Mouse (Mus musculus) forebrain, embryonic 16.5 days (tissue): ENCODE results near the gene Pcsk4. TPM values are rescaled to one million over a fixed set of nuclear protein-coding genes. Genes with fewer than 3 reads are reported as not detected.

Experiments
- ATAC-seq: fragments of 200-750 bp; cut with Nextera tagmentation; 2 replicates; pipeline ENCODE4 v1.8.0; 2017; ENCODE audit warnings: mild to moderate bottlenecking, moderate library complexity
- H3K27ac ChIP-seq: fragments of 300-500 bp; sonication (generic); 2 replicates; pipeline ENCODE4 v1.5.1; 2014; ENCODE audit warnings: low read length, control low read depth
- H3K27me3 ChIP-seq: fragments of 300-500 bp; sonication (generic); replicated peaks from 2 replicates; pipeline ENCODE4 v1.6.1; 2014; ENCODE audit warnings: low read length; ENCODE audit not compliant: control insufficient read depth, insufficient read depth
- H3K36me3 ChIP-seq: fragments of 300-500 bp; sonication (generic); 2 replicates; pipeline ENCODE4 v1.6.1; 2014; ENCODE audit not compliant: control insufficient read depth, insufficient read depth
- H3K4me1 ChIP-seq: fragments of 300-500 bp; sonication (generic); replicated peaks from 2 replicates; pipeline ENCODE4 v1.6.1; 2014; ENCODE audit warnings: low read length; ENCODE audit not compliant: control insufficient read depth, insufficient read depth
- H3K4me2 ChIP-seq: fragments of 300-500 bp; sonication (generic); 2 replicates; pipeline ENCODE4 v1.6.1; 2014; ENCODE audit warnings: mild to moderate bottlenecking, low read length, control low read depth
- H3K4me3 ChIP-seq: fragments of 300-500 bp; sonication (generic); replicated peaks from 2 replicates; pipeline ENCODE4 v1.5.1; 2014; ENCODE audit warnings: mild to moderate bottlenecking, low read length, control low read depth
- H3K9ac ChIP-seq: fragments of 300-500 bp; sonication (generic); replicated peaks from 2 replicates; pipeline ENCODE4 v1.6.1; 2014; ENCODE audit warnings: low read depth, low read length, control low read depth
- H3K9me3 ChIP-seq: fragments of 300-500 bp; sonication (generic); 2 replicates; pipeline ENCODE4 v1.6.1; 2016; ENCODE audit warnings: low read length; ENCODE audit not compliant: control insufficient read depth
- WGBS: fragments of 180-500 bp; shearing (Covaris S2); extraction: QIAGEN DNeasy Blood & Tissue Kit; methylation state at CpG from one replicate; pipeline ENCODE4 v1.1.7; 2014; 5-methylcytosine and 5-hydroxymethylcytosine counted together
- polyA plus RNA-seq: library from polyadenylated mRNA; unstranded; fragments of >200 nt; fragmentation: Nextera tagmentation; extraction: Ambion mirVana; gene quantifications from 2 replicates; pipeline ENCODE4 v1.2.1, GENCODE M21; 2015

Pcsk4 gene
- polyA plus RNA-seq, 1 experiment from 2014 or later = 3.9 TPM

GRCm38 (mm10) chr10:80330888-80331287, 1.6 kb upstream of the Pcsk4 start:
- 71% methylated on average over 2 of the region's 2 CpGs for WGBS

GRCm38 (mm10) chr10:80330084-80330483, 786 bp upstream of the Pcsk4 start:
- WGBS = 1% methylated on average over 40 of the region's 41 CpGs
- no peak for ATAC-seq

More at GRCm38 (mm10) chr10:80330888-80331287, 1.6 kb upstream of the Pcsk4 start:
- Histone ChIP-seq H3K4me2 (no peak overlapping the region; the same call in 1 of the 2 replicates), H3K36me3 (no peaks in the 10 kb centered on the region), H3K4me3 (no peak overlapping the region), H3K9me3 (no peaks in the 10 kb centered on the region), H3K27me3 (no peaks in the 10 kb centered on the region), H3K4me1 (peaks cover 8% of the 10 kb centered on the region), H3K9ac (no peak overlapping the region), H3K27ac (no peak overlapping the region)
- no peak for ATAC-seq

GRCm38 (mm10) chr10:80325045-80325444, 4.3 kb downstream of the Pcsk4 start:
- no peak for ATAC-seq
- Histone ChIP-seq H3K27ac (no peak overlapping the region), H3K9ac (no peak overlapping the region), H3K27me3 (no peaks in the 10 kb centered on the region), H3K4me2 (no peak overlapping the region), H3K4me1 (peaks cover 18% of the 10 kb centered on the region), H3K9me3 (no peaks in the 10 kb centered on the region), H3K4me3 (no peak overlapping the region), H3K36me3 (no peaks in the 10 kb centered on the region)
- WGBS = 84% methylated on average over 21 of the region's 21 CpGs

More at GRCm38 (mm10) chr10:80330084-80330483, 786 bp upstream of the Pcsk4 start:
- Histone ChIP-seq H3K27me3 (no peaks in the 10 kb centered on the region), H3K4me2 (peak overlapping the region; percentile 86), H3K36me3 (no peaks in the 10 kb centered on the region), H3K4me3 (peak overlapping the region; percentile 47), H3K4me1 (peaks cover 8% of the 10 kb centered on the region), H3K27ac (no peak overlapping the region), H3K9ac (peak overlapping the region; percentile 54), H3K9me3 (no peaks in the 10 kb centered on the region)

- Histone ChIP-seq H3K36me3 (no peaks in the 10 kb centered on the region), H3K4me2 (no peak overlapping the region), H3K27ac (no peak overlapping the region), H3K27me3 (no peaks in the 10 kb centered on the region), H3K4me1 (peaks cover 22% of the 10 kb centered on the region), H3K9me3 (no peaks in the 10 kb centered on the region), H3K9ac (no peak overlapping the region), H3K4me3 (no peak overlapping the region)
- 82% methylated on average over 17 of the region's 17 CpGs for WGBS
- no peak for ATAC-seq
Observed at GRCm38 (mm10) chr10:80324120-80325037, 4.9 kb downstream of the Pcsk4 start.

- under 1% methylated on average over 43 of the region's 46 CpGs for WGBS
- peak overlapping the region; percentile 65 for H3K9ac ChIP-seq
- H3K4me1 ChIP-seq = peaks cover 24% of the 10 kb centered on the region
- H3K27ac ChIP-seq = no peak overlapping the region
- no peaks in the 10 kb centered on the region for H3K9me3 ChIP-seq
- no peaks in the 10 kb centered on the region for H3K36me3 ChIP-seq
- peak overlapping the region; percentile 89 for H3K4me2 ChIP-seq
- H3K4me3 ChIP-seq = peak overlapping the region; percentile 54
- no peaks in the 10 kb centered on the region for H3K27me3 ChIP-seq
- peak; percentile 5; the same call in 1 of the 2 replicates for ATAC-seq
Observed at GRCm38 (mm10) chr10:80323261-80324119, 5.8 kb downstream of the Pcsk4 start.

- no peak; the same call in 1 of the 2 replicates for ATAC-seq
- 5% methylated on average over 28 of the region's 28 CpGs for WGBS
- no peak overlapping the region for H3K27ac ChIP-seq
- peak overlapping the region; percentile 65 for H3K9ac ChIP-seq
- peaks cover 24% of the 10 kb centered on the region for H3K4me1 ChIP-seq
- H3K4me3 ChIP-seq = peak overlapping the region; percentile 54
- 0 out of 2 replicates have a peak, but pooled peaks cover 4% of the 10 kb centered on the region for H3K36me3 ChIP-seq
- H3K4me2 ChIP-seq = peak overlapping the region; percentile 89
- H3K27me3 ChIP-seq = no peaks in the 10 kb centered on the region
- no peaks in the 10 kb centered on the region for H3K9me3 ChIP-seq
Observed at GRCm38 (mm10) chr10:80322811-80323211, 6.5 kb downstream of the Pcsk4 start.

- H3K4me2 ChIP-seq = no peak overlapping the region
- 88% methylated on average over 21 of the region's 21 CpGs for WGBS
- H3K4me1 ChIP-seq = peaks cover 33% of the 10 kb centered on the region
- H3K36me3 ChIP-seq = peaks cover 9% of the 10 kb centered on the region; the same call in 1 of the 2 replicates
- no peak overlapping the region for H3K27ac ChIP-seq
- no peak overlapping the region for H3K9ac ChIP-seq
- ATAC-seq = no peak
- no peaks in the 10 kb centered on the region for H3K9me3 ChIP-seq
- H3K27me3 ChIP-seq = no peaks in the 10 kb centered on the region
- H3K4me3 ChIP-seq = no peak overlapping the region
Observed at GRCm38 (mm10) chr10:80321670-80322581, 7.4 kb downstream of the Pcsk4 start.

GRCm38 (mm10) chr10:80321014-80321669, 8.2 kb downstream of the Pcsk4 start:
- WGBS = 76% methylated on average over 6 of the region's 6 CpGs
- peaks cover 39% of the 10 kb centered on the region for H3K4me1 ChIP-seq

More at GRCm38 (mm10) chr10:80321014-80321669, 8.2 kb downstream of the Pcsk4 start:
- Histone ChIP-seq H3K27ac (no peak overlapping the region), H3K9me3 (no peaks in the 10 kb centered on the region), H3K4me3 (no peak overlapping the region), H3K36me3 (peaks cover 11% of the 10 kb centered on the region; the same call in 1 of the 2 replicates), H3K9ac (no peak overlapping the region), H3K27me3 (no peaks in the 10 kb centered on the region), H3K4me2 (no peak overlapping the region)
- ATAC-seq = no peak
